Mouse (Mus musculus): ENCODE results near the gene Rbm33.

Rbm33 gene

DNA sequence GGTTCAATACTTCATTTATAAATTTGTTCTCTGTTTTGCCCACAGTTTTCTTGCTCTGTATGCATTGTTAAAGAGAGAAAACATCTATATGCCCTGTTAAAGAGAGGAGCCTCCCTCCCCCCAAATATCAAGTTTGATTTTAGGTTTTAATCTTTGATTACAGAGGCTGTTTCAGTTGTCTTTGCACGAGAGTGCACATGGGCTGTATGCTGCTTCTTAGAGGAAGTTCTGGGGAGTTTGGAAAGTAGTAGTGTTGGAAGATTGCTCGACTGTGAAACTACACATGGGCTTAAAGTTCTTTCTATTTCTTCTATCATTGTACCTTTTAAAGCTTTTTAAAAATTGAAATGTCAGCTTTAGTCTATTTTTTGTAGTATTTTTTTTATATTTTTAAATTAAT lies 6.9 kb downstream of the Rbm33 start:
- in situ Hi-C loops (cut with MboI, MseI), result no loop called here

DNA sequence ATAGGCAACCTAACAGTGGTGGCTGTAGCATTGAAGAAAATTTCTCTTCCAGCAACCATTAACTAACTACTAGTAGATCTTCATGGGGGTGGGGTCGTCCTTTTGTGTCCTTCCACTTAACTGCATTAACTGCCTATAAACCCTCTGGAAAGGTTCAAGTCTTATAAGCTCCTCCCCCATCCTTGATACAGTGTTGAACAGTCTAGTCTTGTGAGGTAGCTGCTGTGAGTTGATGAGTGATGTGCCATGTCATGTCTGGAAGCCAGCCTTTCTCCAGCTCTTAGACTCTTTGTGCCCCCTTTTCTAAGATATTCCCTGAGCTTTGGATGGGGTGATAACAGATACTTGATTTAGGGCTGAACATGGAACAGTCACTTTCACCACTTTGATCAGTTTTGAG lies 7.5 kb downstream of the Rbm33 start:
- in situ Hi-C loops (cut with MboI, MseI), result no loop called here

DNA sequence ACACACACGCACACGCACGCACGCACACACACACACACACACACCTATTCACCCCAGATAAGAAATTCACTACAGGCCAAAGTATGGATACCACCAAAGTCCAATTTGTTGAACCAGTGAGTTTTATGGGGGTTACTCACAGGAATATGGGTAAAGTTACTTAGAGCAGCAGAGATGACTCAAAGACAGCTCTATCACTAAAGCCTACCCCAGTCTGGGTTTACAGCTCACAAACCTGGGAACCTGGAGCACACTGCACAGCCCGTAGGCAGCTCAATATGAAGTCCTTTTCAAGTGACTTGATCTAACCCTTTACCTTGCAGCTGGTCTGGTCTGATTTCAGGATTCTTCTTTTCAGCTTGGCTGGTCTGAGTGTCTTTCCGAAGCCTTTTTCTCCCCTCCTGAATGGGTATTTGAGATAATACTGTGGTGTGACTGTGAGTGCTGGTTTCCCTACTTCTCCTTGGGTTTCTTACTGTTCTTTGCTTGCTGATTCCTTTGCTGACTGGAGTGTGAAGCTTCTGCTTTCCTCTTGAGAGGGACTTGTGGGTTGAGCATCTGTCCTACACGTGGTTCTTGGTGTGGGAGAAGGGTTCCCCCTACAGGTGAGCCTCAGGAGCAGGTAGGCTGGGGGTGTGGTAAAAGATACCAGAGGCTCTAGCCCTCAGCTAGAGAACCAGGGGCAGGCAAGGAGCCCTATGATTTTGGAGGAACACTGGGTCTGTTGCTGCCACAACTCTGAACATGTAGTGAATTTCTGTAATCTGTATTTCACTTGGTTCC lies 12.3 kb downstream of the Rbm33 start:
- in situ Hi-C loops (cut with MboI, MseI), result no loop called here

DNA sequence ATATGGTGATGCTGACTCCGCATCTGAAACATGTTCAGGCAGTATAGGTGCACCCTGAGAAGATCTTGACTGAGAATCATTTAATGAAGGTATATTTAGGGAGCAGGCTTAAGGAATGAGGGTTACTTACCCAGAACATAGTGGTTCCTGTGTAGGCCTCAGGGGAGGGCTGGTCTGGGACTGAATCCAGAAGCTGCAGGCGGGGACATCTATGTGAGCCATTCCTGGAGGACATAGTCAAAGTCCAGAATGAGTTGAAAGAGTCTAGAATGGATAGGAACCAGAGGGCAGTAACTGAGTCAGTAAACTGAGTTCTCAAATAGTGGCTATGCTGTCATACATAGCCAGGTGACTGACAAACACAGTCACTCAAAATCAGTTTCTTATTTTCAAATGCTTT lies 16.8 kb downstream of the Rbm33 start:
- in situ Hi-C loops (cut with MboI, MseI), result no loop called here

DNA sequence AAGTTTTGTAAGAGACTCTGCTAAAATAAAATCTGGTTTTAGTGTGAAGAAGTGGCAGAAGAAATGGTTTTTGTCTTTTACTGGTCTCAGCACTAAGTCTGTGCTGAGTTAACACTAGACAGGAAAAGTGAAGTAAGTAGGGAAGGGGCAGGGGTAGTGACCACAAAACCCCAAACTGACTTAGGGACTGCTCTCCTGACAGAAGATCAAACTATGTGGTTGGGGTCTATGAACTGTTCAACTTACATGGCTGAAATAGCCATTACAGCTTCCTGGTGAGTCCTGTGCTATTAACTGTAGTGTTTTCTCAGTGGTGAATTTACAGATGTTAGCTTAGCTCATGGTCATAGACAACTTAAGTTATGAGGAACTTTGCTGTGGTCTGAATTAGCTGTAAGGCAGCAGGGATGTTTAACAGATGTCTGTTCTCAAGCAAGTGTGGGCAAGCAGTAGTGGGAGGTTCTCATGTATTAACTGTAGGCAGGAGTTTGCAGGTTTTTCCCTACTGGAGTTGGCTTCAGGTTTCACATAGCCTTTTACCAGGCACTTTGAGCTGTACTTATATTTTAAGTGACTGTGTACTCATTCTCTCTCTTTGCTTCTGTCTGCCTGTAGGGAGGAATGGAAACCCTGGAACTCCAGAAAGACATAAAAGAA lies 35.1 kb downstream of the Rbm33 start:
- in situ Hi-C loops (cut with MboI, MseI), result loop anchor here in 1 of 2 experiments (25.0 kb wide), 1 partner anchor 565 kb away; the partner anchor contains the start of gene Paxip1

DNA sequence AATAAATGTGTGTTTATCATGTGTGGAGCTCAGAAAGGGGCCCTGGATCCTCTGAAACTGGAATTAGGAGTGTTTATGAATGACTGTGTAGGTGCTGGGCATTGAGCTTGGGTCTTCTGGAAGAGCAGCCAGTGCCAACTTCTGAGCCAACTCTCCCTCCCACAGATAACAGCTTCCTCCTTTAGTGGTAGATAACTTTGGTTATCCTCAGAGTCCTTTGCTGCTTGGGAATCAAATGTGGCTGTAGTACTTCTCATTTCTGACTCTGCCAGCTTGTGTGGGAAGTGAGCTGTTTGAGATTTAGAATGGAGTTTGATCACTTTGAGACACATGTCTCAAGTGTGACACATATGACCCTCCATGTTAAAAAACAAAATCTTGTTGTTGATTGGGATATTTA lies 38.7 kb downstream of the Rbm33 start:
- in situ Hi-C loops (cut with MboI, MseI), result loop anchor here in 1 of 2 experiments (25.0 kb wide), 1 partner anchor 568 kb away; the partner anchor contains the start of gene Paxip1

DNA sequence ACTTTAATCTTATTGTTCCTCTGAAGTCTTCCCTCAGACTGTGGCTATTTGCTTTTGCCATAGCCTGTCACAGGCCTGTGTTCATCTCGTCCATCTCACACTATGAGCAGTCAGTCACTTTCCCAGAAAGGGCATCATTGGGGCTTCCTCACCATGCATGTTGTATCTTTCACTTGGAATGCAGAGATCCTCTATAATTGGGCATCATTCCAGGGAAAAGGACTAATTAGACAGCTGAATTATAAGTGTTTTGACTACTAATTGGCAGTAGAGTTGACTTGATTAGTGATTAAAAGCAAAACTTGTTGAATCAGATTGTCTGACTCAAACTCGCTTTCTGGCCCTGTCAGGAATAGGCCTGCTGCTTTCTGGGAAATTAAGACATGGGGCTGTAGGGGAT lies 43.8 kb downstream of the Rbm33 start:
- in situ Hi-C loops (cut with MboI, MseI), result loop anchor here in 1 of 2 experiments (25.0 kb wide), 1 partner anchor 573 kb away; the partner anchor contains the start of gene Paxip1

DNA sequence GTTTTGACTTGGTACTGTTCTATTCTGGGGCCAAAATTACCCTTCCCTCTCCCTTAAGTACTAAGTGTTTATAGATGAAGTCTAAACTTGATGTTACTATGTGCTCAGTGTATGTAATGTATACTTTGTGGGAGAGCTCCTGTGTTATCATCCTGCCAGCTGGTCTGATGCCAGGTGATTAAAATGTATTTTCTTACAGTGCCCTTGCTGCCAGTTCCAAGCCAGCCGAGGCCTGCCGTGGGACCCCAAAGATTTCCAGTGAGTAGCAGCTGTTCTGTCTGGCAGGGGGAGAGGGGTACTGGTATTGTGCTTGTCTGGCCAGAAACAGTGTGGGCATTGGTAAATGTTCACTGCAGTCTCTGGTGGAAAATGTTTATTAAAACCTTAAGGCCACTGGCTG lies 51.1 kb downstream of the Rbm33 start:
- in situ Hi-C loops (cut with MboI, MseI), result loop anchor here in 1 of 2 experiments (25.0 kb wide), 1 partner anchor 581 kb away; the partner anchor contains the start of gene Paxip1

DNA sequence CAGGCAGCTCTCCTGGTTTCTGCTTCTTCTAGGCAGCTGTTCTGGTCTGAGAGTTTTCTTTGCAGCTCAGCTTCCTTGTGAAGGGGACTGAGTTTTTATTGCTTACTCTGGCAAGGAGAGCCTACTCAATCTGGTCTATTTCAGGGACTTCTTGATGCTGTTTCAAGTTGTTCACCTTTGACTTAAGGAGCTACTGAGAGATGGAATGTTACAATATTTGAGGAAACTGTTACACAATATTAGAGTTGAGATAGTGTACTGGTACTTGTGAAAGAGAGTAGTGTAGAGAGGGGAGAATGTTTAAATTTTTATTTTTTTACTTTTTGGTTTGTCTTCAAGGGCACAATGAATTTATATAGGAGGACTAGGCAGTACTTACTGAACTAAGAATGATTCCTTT lies 53.9 kb downstream of the Rbm33 start:
- in situ Hi-C loops (cut with MboI, MseI), result loop anchor here in 1 of 2 experiments (25.0 kb wide), 1 partner anchor 584 kb away; the partner anchor contains the start of gene Paxip1

DNA sequence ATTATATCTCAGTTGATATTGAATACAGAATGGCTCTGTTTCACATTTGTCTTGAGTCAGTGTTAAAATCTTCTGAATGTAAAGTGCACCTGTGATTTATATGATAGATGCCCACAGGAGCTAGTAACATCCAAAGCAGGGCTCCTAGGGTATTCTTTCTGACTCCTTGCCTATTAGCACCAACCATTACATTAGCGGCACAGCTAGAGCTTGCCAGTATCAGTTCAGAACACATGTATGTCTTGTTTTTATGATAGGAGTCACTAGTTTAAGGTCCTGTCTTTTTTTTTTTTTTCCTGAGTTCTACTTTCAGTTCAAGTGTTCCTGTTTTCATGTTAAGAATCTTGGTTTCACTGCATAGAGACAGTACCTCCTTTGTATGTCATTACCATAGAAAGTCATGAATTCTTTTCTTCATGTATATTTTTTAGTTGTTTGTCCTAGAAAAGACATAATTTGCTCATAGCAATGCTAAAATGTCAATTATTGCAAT lies 55.3 kb downstream of the Rbm33 start:
- in situ Hi-C loops (cut with MboI, MseI), result loop anchor here in 1 of 2 experiments (25.0 kb wide), 1 partner anchor 585 kb away; the partner anchor contains the start of gene Paxip1

DNA sequence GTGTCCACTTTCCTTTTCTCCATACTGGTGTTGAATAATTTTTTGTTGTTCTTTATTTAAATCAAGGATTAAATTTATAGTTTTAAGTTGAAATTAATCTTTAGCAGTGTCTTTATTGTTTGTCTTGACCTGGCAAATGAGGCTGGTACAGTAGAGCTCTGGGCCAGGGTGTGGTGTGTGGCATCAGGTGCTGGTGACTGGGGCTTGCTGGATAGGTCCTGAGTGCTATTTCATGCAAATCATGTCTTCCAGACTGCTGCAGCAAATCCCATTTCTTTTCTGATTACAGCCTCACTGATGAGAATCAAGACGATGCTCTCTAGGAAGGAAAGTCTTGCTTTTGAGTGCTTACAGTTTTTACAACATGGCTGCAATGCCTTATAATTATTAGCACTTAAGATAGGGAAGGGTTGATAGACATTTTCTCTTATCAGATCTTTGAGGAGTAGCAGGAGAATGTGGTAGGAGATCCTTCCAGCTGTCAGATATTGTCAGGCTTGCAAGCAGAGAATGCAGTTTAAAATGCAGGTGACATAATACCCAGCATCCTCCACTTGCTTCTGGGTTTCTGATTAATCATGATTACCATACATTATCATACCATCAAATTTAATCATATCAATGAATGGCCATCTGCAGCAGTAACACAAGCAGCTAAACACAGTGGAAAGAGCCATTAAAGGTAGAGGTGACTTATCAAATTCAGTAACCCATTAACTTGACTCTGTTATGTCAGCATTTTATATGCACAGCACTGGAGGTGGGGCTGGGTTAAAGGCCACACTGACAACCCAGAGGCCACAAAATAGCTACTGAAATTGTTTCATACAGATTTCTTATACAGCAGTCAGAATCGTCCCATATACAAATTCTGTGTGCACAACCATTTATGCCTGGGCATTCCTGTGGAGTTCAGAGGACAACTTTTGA lies 56.8 kb downstream of the Rbm33 start:
- in situ Hi-C loops (cut with MboI, MseI), result loop anchor here in 1 of 2 experiments (25.0 kb wide), 1 partner anchor 586 kb away; the partner anchor contains the start of gene Paxip1

DNA sequence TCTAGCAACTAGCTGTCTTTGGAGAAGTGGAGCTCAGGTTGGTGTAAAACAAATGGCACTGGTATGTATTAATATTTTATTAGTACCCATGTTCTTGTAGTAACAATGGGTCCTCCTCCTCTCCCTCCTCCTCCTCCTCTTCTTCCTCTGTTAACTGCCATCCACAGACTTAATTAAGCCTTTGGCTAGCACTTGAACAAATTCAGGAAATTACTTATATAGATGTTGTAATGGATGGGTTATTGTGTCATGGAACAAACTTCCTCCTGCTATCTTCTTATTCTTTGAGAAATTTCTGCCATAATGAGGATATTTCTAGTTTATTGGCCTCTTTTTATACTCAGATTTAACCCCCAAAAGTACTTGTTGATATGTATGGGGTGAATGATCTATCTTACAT lies 60.4 kb downstream of the Rbm33 start:
- in situ Hi-C loops (cut with MboI, MseI), result loop anchor here in 1 of 2 experiments (5.0 kb wide), 1 partner anchor 40 kb away; no protein-coding TSS in a partner anchor

DNA sequence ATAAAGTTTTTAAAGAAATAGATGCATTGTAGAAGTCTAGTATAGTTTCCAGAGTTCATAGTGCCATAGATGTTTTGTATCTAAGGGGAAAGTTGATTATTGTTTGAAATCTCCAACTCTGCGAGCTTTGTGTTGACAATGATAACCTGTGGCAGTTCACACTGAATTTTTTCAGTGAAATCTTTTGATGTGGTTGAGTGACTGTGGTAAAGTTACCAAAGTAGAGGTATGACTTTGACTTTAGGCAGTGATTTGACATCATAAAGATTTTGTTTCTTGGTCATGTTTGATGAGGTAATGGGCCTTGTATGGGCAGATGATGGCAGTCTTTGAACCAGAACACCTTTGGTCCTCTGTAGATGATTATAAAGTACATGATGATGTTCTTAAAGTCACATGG lies 65.4 kb downstream of the Rbm33 start:
- in situ Hi-C loops (cut with MboI, MseI), result no loop called here

DNA sequence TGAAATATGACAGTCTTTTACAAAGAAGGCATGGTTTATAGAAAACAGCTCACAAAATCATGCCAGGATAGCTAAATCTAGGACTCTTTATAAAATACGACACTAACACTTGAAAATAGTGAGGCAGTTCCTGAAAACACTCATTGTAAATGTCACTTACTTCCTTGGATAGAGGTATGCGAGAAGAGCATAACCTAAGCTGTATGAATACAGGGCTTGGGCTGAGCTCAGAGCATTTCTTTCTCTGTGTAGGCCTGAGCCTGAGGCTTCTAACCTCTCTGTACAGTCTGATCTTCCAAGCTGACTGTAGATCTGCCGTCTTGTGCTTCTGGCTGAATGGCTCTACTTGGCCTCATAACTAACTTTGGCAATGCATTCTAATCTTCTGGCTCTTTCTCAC lies 69.9 kb downstream of the Rbm33 start:
- in situ Hi-C loops (cut with MboI, MseI), result loop anchor here (5.0 kb wide), 2 partner anchors 89 to 99 kb away; no protein-coding TSS in a partner anchor

DNA sequence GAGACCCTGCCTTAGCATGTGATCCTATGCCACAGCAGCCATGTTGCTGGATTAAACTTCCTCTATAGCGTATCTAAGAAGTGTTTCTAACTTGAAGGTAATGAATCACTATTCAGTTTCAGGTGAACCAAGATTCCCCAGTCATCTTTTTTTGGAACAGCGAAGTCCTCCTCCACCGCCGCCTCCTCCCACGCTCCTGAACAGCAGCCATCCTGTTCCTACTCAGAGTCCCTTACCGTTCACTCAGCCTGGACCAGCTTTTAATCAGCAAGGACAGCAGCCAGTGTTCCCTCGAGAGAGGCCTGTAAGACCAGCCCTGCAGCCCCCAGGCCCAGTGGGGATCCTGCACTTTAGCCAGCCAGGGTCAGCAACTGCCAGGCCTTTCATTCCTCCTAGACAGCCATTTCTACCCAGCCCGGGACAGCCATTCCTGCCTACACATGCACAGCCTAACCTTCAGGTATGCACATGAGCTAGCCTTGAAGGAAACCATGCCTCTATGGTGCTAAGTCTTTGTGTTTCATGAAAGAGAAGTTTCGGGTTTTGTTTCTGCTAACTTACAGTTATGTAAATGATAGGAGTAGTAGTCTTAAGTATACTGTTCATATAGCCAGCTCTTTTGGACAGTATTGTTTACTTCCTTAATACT lies 70.7 kb downstream of the Rbm33 start:
- in situ Hi-C loops (cut with MboI, MseI), result loop anchor here (5.0 kb wide), 2 partner anchors 90 to 100 kb away; no protein-coding TSS in a partner anchor

DNA sequence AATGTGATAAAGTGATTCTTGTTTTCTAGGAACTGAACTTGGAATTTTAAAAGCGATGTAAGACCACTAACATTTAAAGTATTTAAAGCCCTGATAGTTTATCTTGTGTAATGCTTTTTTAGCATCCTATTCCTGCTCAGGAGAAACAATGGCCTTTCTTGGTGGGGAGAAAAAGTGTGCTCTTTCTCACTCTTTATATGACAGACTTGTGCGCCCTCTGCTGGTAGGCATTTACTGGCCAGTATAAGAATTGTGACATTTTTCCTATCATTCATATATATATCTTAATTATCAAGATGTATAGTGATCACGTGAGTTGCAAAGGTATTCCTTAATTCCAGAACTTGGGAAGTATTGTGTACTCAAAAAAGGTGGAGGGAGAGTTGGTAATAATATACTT lies 71.3 kb downstream of the Rbm33 start:
- in situ Hi-C loops (cut with MboI, MseI), result loop anchor here (5.0 kb wide), 2 partner anchors 91 to 101 kb away; no protein-coding TSS in a partner anchor

DNA sequence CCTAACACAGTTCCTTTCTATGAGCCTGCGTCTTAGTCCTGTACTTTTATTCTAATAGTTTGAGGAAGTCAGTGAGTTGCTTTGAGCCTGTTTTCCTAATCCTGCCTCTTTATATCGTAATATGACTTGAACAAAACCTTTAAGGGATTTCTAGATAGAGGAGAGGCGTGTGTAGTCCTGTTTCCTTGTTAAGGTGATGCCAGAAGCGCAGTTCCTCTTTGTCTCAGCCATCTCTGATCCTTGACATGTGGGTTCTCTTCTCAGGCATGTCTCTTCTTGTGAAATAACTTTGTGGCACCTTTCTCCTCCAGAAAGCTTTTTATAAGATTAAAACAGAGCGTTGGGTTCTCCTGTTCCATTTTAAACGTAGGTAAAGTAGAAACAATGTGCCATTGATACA lies 73.3 kb downstream of the Rbm33 start:
- in situ Hi-C loops (cut with MboI, MseI), result no loop called here

DNA sequence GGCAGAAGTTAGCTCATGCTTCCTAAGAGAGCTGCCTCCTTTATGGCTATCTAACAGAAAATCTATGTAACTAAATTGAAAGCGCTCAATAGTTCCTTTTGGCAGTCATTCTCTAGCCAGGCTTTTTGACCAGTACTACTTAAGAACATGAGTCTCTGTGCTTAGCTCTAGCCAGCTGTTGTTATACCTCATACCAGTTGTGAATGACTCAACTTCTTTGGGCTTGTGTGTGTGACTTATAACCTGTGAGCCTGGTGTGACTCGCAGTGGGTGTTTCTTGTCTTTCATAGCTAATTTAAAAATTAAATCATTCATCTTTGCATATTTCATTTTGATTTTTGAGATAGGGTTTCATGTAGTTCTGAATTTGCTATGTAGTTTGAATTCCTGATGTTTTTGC lies 80.4 kb downstream of the Rbm33 start:
- in situ Hi-C loops (cut with MboI, MseI), result loop anchor here in 1 of 2 experiments (5.0 kb wide), 1 partner anchor 600 kb away; no protein-coding TSS in a partner anchor

DNA sequence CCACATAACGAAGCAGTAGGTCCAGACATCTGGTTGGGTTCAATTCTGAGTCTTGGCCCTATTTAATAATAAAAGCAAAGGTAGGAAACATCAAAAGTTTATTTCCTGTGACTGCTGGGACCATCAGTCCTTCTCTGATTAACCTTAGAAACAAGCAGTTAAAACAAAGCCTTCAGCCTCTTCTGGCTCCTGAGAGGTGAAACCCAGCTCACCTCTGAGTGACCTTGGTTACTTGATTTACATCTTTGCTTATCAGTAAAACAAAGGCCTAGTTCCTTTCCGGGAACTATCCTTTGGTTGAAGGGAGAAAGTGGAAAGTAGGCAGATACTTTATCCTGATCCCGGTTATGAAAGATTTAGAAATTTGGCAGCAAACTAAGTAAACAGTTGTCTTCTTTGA lies 81.8 kb downstream of the Rbm33 start:
- in situ Hi-C loops (cut with MboI, MseI), result loop anchor here in 1 of 2 experiments (5.0 kb wide), 1 partner anchor 601 kb away; no protein-coding TSS in a partner anchor
